Mouse (Mus musculus): ENCODE measurements around the gene Timm13.

GRCm38 (mm10) chr10:80925472-80925871 lies 24.7 kb upstream of the Timm13 start:
- TF ChIP-seq POLR2A (IDR thresholded peaks at IDR 0.05; ENCODE audit: insufficient read depth, low read depth, low read length) (no peak), CTCF (IDR thresholded peaks at IDR 0.05; ENCODE audit: insufficient read depth, low read depth, low read length) (no peak)

All from olfactory bulb, adult 2 months (tissue).